Mouse (Mus musculus): ENCODE data around the gene Gm44805. TPM values are rescaled to one million over a fixed set of nuclear protein-coding genes. Genes with fewer than 3 reads are reported as not detected.

Gm44805 gene
- polyA plus RNA-seq, 1 experiment: not detected

- H3K4me2 ChIP-seq (ENCODE audit: low read depth): no peak overlapping the region
- no peaks in the 10 kb centered on the region for H3K79me2 ChIP-seq (ENCODE audit: control insufficient read depth, insufficient read depth)
- H3K27me3 ChIP-seq (ENCODE audit: control insufficient read depth, insufficient read depth, insufficient read length): no peaks in the 10 kb centered on the region
- no peaks in the 10 kb centered on the region for H3K36me3 ChIP-seq (ENCODE audit: control insufficient read depth, insufficient read depth)
- H3ac ChIP-seq (ENCODE audit: control insufficient read depth, insufficient read length): no peak overlapping the region
- no peak overlapping the region for H3K4me3 ChIP-seq
- TF ChIP-seq TCF3 (IDR thresholded peaks at IDR 0.05; ENCODE audit: insufficient read length, low read depth) (no peak), TCF12 (IDR thresholded peaks at IDR 0.05; ENCODE audit: insufficient read depth, poor library complexity, severe bottlenecking) (no peak), POLR2A (IDR thresholded peaks at IDR 0.05; ENCODE audit: insufficient read length, low read depth) (no peak), MYOD1 (IDR thresholded peaks at IDR 0.05; ENCODE audit: control insufficient read depth in 1 of 3, insufficient read length in 2 of 3, low read depth in 2 of 3) (no peak), POLR2AphosphoS2 (IDR thresholded peaks at IDR 0.05; ENCODE audit: insufficient read length, low read depth) (no peak), MYOG (IDR thresholded peaks at IDR 0.05; ENCODE audit: control insufficient read depth in 1 of 3, insufficient read depth in 1 of 3, insufficient read length in 2 of 3, low read depth in 2 of 3) (no peak), CEBPB (IDR thresholded peaks at IDR 0.05; ENCODE audit: insufficient read depth, poor library complexity, severe bottlenecking) (no peak), E2F4 (IDR thresholded peaks at IDR 0.05; ENCODE audit: insufficient read depth) (no peak), REST (IDR thresholded peaks at IDR 0.05; ENCODE audit: insufficient read depth, insufficient read length) (no peak), MAX (IDR thresholded peaks at IDR 0.05; ENCODE audit: low read depth) (no peak), SRF (IDR thresholded peaks at IDR 0.05; ENCODE audit: control insufficient read depth, insufficient read length, low read depth) (no peak), USF1 (IDR thresholded peaks at IDR 0.05; ENCODE audit: low read depth) (no peak)
Observed at GRCm38 (mm10) chr7:19699827-19700148, 18.6 kb upstream of the Gm44805 start.

- H3K36me3 ChIP-seq (ENCODE audit: control insufficient read depth, insufficient read depth): no peaks in the 10 kb centered on the region
- no peaks in the 10 kb centered on the region for H3K79me2 ChIP-seq (ENCODE audit: control insufficient read depth, insufficient read depth)
- no peak within 1 kb of the TSS for H3ac ChIP-seq (ENCODE audit: control insufficient read depth, insufficient read length)
- no peaks in the 10 kb centered on the region for H3K27me3 ChIP-seq (ENCODE audit: control insufficient read depth, insufficient read depth, insufficient read length)
- peak within 1 kb of the TSS; percentile 12 for H3K4me2 ChIP-seq (ENCODE audit: low read depth)
- H3K4me3 ChIP-seq: no peak within 1 kb of the TSS
- TF ChIP-seq MYOD1 (IDR thresholded peaks at IDR 0.05; ENCODE audit: control insufficient read depth in 1 of 3, insufficient read length in 2 of 3, low read depth in 2 of 3) (no peak), TCF12 (IDR thresholded peaks at IDR 0.05; ENCODE audit: insufficient read depth, poor library complexity, severe bottlenecking) (no peak), POLR2AphosphoS2 (IDR thresholded peaks at IDR 0.05; ENCODE audit: insufficient read length, low read depth) (no peak), MAX (IDR thresholded peaks at IDR 0.05; ENCODE audit: low read depth) (no peak), REST (IDR thresholded peaks at IDR 0.05; ENCODE audit: insufficient read depth, insufficient read length) (no peak), TCF3 (IDR thresholded peaks at IDR 0.05; ENCODE audit: insufficient read length, low read depth) (no peak), SRF (IDR thresholded peaks at IDR 0.05; ENCODE audit: control insufficient read depth, insufficient read length, low read depth) (no peak), CEBPB (IDR thresholded peaks at IDR 0.05; ENCODE audit: insufficient read depth, poor library complexity, severe bottlenecking) (no peak), POLR2A (IDR thresholded peaks at IDR 0.05; ENCODE audit: insufficient read length, low read depth) (no peak), USF1 (IDR thresholded peaks at IDR 0.05; ENCODE audit: low read depth) (no peak), E2F4 (IDR thresholded peaks at IDR 0.05; ENCODE audit: insufficient read depth) (no peak), MYOG (IDR thresholded peaks at IDR 0.05; ENCODE audit: control insufficient read depth in 1 of 3, insufficient read depth in 1 of 3, insufficient read length in 2 of 3, low read depth in 2 of 3) (no peak)
Observed at GRCm38 (mm10) chr7:19698907-19699826, 17.9 kb upstream of the Gm44805 start, which contains the start of gene Apoe. Gene Apoe, minus strand, starts transcription at chr7:19699188.

- no peak for TF ChIP-seq MAX (IDR thresholded peaks at IDR 0.05; ENCODE audit: low read depth)
- no peak for TF ChIP-seq TCF3 (IDR thresholded peaks at IDR 0.05; ENCODE audit: insufficient read length, low read depth)
- TF ChIP-seq POLR2AphosphoS2 (IDR thresholded peaks at IDR 0.05; ENCODE audit: insufficient read length, low read depth): peak; percentile 17
- Histone ChIP-seq H3K79me2 (ENCODE audit: control insufficient read depth, insufficient read depth) (no peaks in the 10 kb centered on the region), H3ac (ENCODE audit: control insufficient read depth, insufficient read length) (no peak overlapping the region), H3K36me3 (ENCODE audit: control insufficient read depth, insufficient read depth) (no peaks in the 10 kb centered on the region), H3K27me3 (ENCODE audit: control insufficient read depth, insufficient read depth, insufficient read length) (no peaks in the 10 kb centered on the region), H3K4me2 (ENCODE audit: low read depth) (peak overlapping the region; percentile 12), H3K4me3 (no peak overlapping the region)
Observed at GRCm38 (mm10) chr7:19697949-19698906, 17.0 kb upstream of the Gm44805 start.

- Histone ChIP-seq H3K27me3 (ENCODE audit: control insufficient read depth, insufficient read depth, insufficient read length) (no peaks in the 10 kb centered on the region), H3K36me3 (ENCODE audit: control insufficient read depth, insufficient read depth) (no peaks in the 10 kb centered on the region), H3K79me2 (ENCODE audit: control insufficient read depth, insufficient read depth) (no peaks in the 10 kb centered on the region), H3K4me3 (no peak overlapping the region), H3K4me2 (ENCODE audit: low read depth) (no peak overlapping the region), H3ac (ENCODE audit: control insufficient read depth, insufficient read length) (no peak overlapping the region)
- no peak for TF ChIP-seq TCF3 (IDR thresholded peaks at IDR 0.05; ENCODE audit: insufficient read length, low read depth)
- TF ChIP-seq TCF12 (IDR thresholded peaks at IDR 0.05; ENCODE audit: insufficient read depth, poor library complexity, severe bottlenecking): no peak
- no peak for TF ChIP-seq POLR2AphosphoS2 (IDR thresholded peaks at IDR 0.05; ENCODE audit: insufficient read length, low read depth)
- no peak for TF ChIP-seq SRF (IDR thresholded peaks at IDR 0.05; ENCODE audit: control insufficient read depth, insufficient read length, low read depth)
- no peak for TF ChIP-seq MYOD1 (IDR thresholded peaks at IDR 0.05; ENCODE audit: control insufficient read depth in 1 of 3, insufficient read length in 2 of 3, low read depth in 2 of 3)
- no peak for TF ChIP-seq REST (IDR thresholded peaks at IDR 0.05; ENCODE audit: insufficient read depth, insufficient read length)
- no peak for TF ChIP-seq MYOG (IDR thresholded peaks at IDR 0.05; ENCODE audit: control insufficient read depth in 1 of 3, insufficient read depth in 1 of 3, insufficient read length in 2 of 3, low read depth in 2 of 3)
- no peak for TF ChIP-seq MAX (IDR thresholded peaks at IDR 0.05; ENCODE audit: low read depth)
- TF ChIP-seq POLR2A (IDR thresholded peaks at IDR 0.05; ENCODE audit: insufficient read length, low read depth): no peak
- TF ChIP-seq E2F4 (IDR thresholded peaks at IDR 0.05; ENCODE audit: insufficient read depth): no peak
- TF ChIP-seq CEBPB (IDR thresholded peaks at IDR 0.05; ENCODE audit: insufficient read depth, poor library complexity, severe bottlenecking): no peak
- no peak for TF ChIP-seq USF1 (IDR thresholded peaks at IDR 0.05; ENCODE audit: low read depth)
Observed at GRCm38 (mm10) chr7:19696336-19696873, 15.2 kb upstream of the Gm44805 start.
